Mouse (Mus musculus) urinary bladder, postnatal 4 days (tissue): Measurements from ENCODE around the gene Itfg1.
A peak's percentile ranks its signal among the peaks of the same experiment; 100 is the strongest.
"Not testable (repeated sequence)": the region's sequence is repeated elsewhere in the genome, so short reads cannot be mapped to it uniquely, and the experiment has no call there.

Source experiments
- DNase-seq, 2 experiments: peaks; one replicate each; pipeline ENCODE4 v3.0.0; 2021 to 2022; ENCODE audit warnings: low spot score in 2 of 2

The Itfg1 gene

GRCm38 (mm10) chr8:85840657-85841488, at the start of gene Itfg1, which contains the start of gene Phkb:
Itfg1 (minus strand) TSS chr8:85840921.
Phkb (plus strand) TSS chr8:85840959.
- peak; percentile 88 to 89 for DNase-seq

GRCm38 (mm10) chr8:85884811-85885210, 44.1 kb upstream of the Itfg1 start:
- DNase-seq = no peak

- DNase-seq = no peak
Measured at GRCm38 (mm10) chr8:85879624-85880023, 38.9 kb upstream of the Itfg1 start.

GRCm38 (mm10) chr8:85877976-85878375, 37.3 kb upstream of the Itfg1 start:
- no peak for DNase-seq

GRCm38 (mm10) chr8:85871660-85872059, 30.9 kb upstream of the Itfg1 start:
- DNase-seq = no peak

GRCm38 (mm10) chr8:85862381-85862780, 21.7 kb upstream of the Itfg1 start:
- no peak for DNase-seq

GRCm38 (mm10) chr8:85860612-85861011, 19.9 kb upstream of the Itfg1 start:
- DNase-seq = no peak

GRCm38 (mm10) chr8:85857227-85857896, 16.6 kb upstream of the Itfg1 start:
- not testable (repeated sequence) for DNase-seq

- no peak for DNase-seq
Measured at GRCm38 (mm10) chr8:85854220-85855123, 13.8 kb upstream of the Itfg1 start.

- no peak for DNase-seq
Measured at GRCm38 (mm10) chr8:85845887-85846286, 5.2 kb upstream of the Itfg1 start.

- no peak for DNase-seq
Measured at GRCm38 (mm10) chr8:85841489-85841795, 721 bp upstream of the Itfg1 start.

- DNase-seq = no peak
Measured at GRCm38 (mm10) chr8:85839916-85840656, 635 bp downstream of the Itfg1 start.

- no peak for DNase-seq
Measured at GRCm38 (mm10) chr8:85813621-85814020, 27.1 kb downstream of the Itfg1 start.

GRCm38 (mm10) chr8:85801408-85801807, 39.3 kb downstream of the Itfg1 start:
- DNase-seq = no peak

- DNase-seq = no peak
Measured at GRCm38 (mm10) chr8:85800164-85800563, 40.6 kb downstream of the Itfg1 start.

GRCm38 (mm10) chr8:85796392-85796791, 44.3 kb downstream of the Itfg1 start:
- not testable (repeated sequence) for DNase-seq

GRCm38 (mm10) chr8:85788341-85788740, 52.4 kb downstream of the Itfg1 start:
- no peak for DNase-seq

GRCm38 (mm10) chr8:85787909-85788308, 52.8 kb downstream of the Itfg1 start:
- no peak for DNase-seq

GRCm38 (mm10) chr8:85785506-85785905, 55.2 kb downstream of the Itfg1 start:
- no peak for DNase-seq

- DNase-seq = no peak
Measured at GRCm38 (mm10) chr8:85783871-85784270, 56.9 kb downstream of the Itfg1 start.

- DNase-seq = no peak
Measured at GRCm38 (mm10) chr8:85780091-85780490, 60.6 kb downstream of the Itfg1 start.
